Mouse (Mus musculus): Measurements from ENCODE around the gene Erich3.

GRCm38 (mm10) chr3:154668485-154668884 is 4.8 kb downstream of the Erich3 start:
- TF ChIP-seq CTCF (IDR thresholded peaks at IDR 0.05; ENCODE audit: control insufficient read depth, insufficient read depth, insufficient replicate concordance, low read depth, low read length) (no peak), POLR2A (IDR thresholded peaks at IDR 0.05; ENCODE audit: control insufficient read depth, low read depth, low read length) (no peak)
